Mouse (Mus musculus): ENCODE measurements around the gene Mrpl58.

DNA sequence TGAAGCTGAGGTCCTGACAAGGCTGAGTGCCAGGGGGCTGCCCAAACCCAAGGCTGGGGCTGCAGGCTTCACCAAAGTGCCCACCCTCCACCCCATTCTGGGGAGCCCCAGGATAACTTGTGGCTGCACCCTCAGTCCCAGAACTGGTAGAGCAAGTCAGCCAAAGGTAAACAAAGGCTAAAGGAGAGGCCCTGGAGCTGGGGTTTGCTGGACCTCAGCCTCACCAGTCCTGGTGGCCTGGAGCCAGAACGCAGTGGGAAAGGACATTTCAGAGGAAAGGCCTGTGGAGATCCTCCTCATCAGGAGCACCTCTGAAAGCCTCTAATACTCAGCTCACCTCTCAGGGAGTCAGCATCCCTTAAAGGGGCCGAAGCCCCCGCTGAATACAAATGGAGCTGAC is 39.4 kb upstream of the Mrpl58 start:
- TF ChIP-seq CTCF (IDR thresholded peaks at IDR 0.05; ENCODE audit: control insufficient read depth, insufficient read depth, insufficient read length): no peak
- no peak for TF ChIP-seq USF1 (IDR thresholded peaks at IDR 0.05; ENCODE audit: low read depth)
- TF ChIP-seq CEBPB (IDR thresholded peaks at IDR 0.05; ENCODE audit: low read depth): no peak
- no peak for TF ChIP-seq MAX (IDR thresholded peaks at IDR 0.05)
